ENCODE assay signal across 13 mouse cellular contexts in genomic region chr4:101254606-101255349, GRCm38 (mm10). TPM values are rescaled to one million over a fixed set of nuclear protein-coding genes. Genes with fewer than 3 reads are reported as not detected.
A peak's percentile ranks its signal among the peaks of the same experiment; 100 is the strongest.
DNase-seq lines count a peak whose midpoint lies in the region; ATAC-seq and TF ChIP-seq lines count a peak whose summit lies in the region.
"Had no signal": no experiment of that assay in that cellular context is flagged by ENCODE, and none has a peak within 500 bp of the region (broad histone marks: within the 10 kb centered on the region; RNA-seq: fewer than 3 reads in every experiment).

No protein-coding gene starts in this region.

- H3K4me3 ChIP-seq in liver, adult 2 months (ENCODE audit: insufficient read depth, low read depth, low read length): no peak overlapping the region
- H3K4me3 ChIP-seq in MEL (ENCODE audit: control insufficient read depth in 1 of 2, insufficient read depth in 1 of 2, low read depth in 2 of 2, low read length in 2 of 2): no peak overlapping the region
- no peak overlapping the region for H3K4me3 ChIP-seq in forebrain, embryonic 13.5 days
- H3K4me3 ChIP-seq in midbrain, embryonic 10.5 days: no peak overlapping the region
- H3K4me3 ChIP-seq: limb, embryonic 12.5 days had no signal

- WGBS in liver, adult 2 months: 68% methylated on average over 8 of the region's 8 CpGs
- WGBS in forebrain, embryonic 13.5 days: 87% methylated on average over 8 of the region's 8 CpGs
- WGBS in midbrain, embryonic 10.5 days: 82% methylated on average over 8 of the region's 8 CpGs

- no peaks in the 10 kb centered on the region for H3K9me3 ChIP-seq in MEL (replicated peaks; ENCODE audit: insufficient read depth, low read length)
- no peaks in the 10 kb centered on the region for H3K9me3 ChIP-seq in forebrain, embryonic 13.5 days (replicated peaks)
- no peaks in the 10 kb centered on the region for H3K9me3 ChIP-seq in midbrain, embryonic 10.5 days (replicated peaks)
- H3K9me3 ChIP-seq: G1E; limb, embryonic 12.5 days had no signal

- peak overlapping the region; percentile 58 for H3K27ac ChIP-seq in liver, adult 2 months (replicated peaks; ENCODE audit: insufficient read depth, low read depth, low read length)
- H3K27ac ChIP-seq in MEL (ENCODE audit: control insufficient read depth, low read depth, low read length): peak overlapping the region; percentile 63
- no peak overlapping the region for H3K27ac ChIP-seq in forebrain, embryonic 13.5 days
- no peak overlapping the region for H3K27ac ChIP-seq in midbrain, embryonic 10.5 days (replicated peaks)
- H3K27ac ChIP-seq: hindbrain, embryonic 14.5 days; limb, embryonic 12.5 days had no signal

- H3K36me3 ChIP-seq in liver, adult 2 months (ENCODE audit: control insufficient read depth, insufficient read depth, low read length): peaks cover 2% of the 10 kb centered on the region; the same call in 1 of the 2 replicates
- H3K36me3 ChIP-seq in MEL (ENCODE audit: control insufficient read depth in 1 of 2, insufficient read depth in 2 of 2, low read length in 2 of 2): peaks cover 0 to 64% of the 10 kb centered on the region in 2 experiments; a peak in 3 of 4 replicates
- H3K36me3 ChIP-seq in forebrain, embryonic 13.5 days (ENCODE audit: poor library complexity, severe bottlenecking): no peaks in the 10 kb centered on the region
- no peaks in the 10 kb centered on the region for H3K36me3 ChIP-seq in midbrain, embryonic 10.5 days
- H3K36me3 ChIP-seq: limb, embryonic 12.5 days had no signal

- H3K27me3 ChIP-seq in liver, adult 2 months (ENCODE audit: control insufficient read depth, insufficient read depth, low read length): no peaks in the 10 kb centered on the region
- no peaks in the 10 kb centered on the region for H3K27me3 ChIP-seq in MEL (ENCODE audit: control insufficient read depth in 1 of 2, insufficient read depth in 2 of 2, low read length in 2 of 2)
- H3K27me3 ChIP-seq in forebrain, embryonic 13.5 days: no peaks in the 10 kb centered on the region
- no peaks in the 10 kb centered on the region for H3K27me3 ChIP-seq in midbrain, embryonic 10.5 days (ENCODE audit: low read depth, poor library complexity, severe bottlenecking)
- H3K27me3 ChIP-seq: limb, embryonic 12.5 days had no signal

- H3K9ac ChIP-seq in liver, adult 2 months (ENCODE audit: low read depth, low read length): no peak overlapping the region
- H3K9ac ChIP-seq in MEL (ENCODE audit: control insufficient read depth, low read depth, low read length, poor library complexity, severe bottlenecking): peak overlapping the region; percentile 30; the same call in 1 of the 2 replicates
- H3K9ac ChIP-seq in forebrain, embryonic 13.5 days: no peak overlapping the region
- H3K9ac ChIP-seq: hindbrain, embryonic 14.5 days; limb, embryonic 12.5 days had no signal

- no peak for TF ChIP-seq RAD21 in MEL (IDR thresholded peaks at IDR 0.05; ENCODE audit: low read depth, low read length)

- peaks cover 40% of the 10 kb centered on the region for H3K4me1 ChIP-seq in liver, adult 2 months (ENCODE audit: control insufficient read depth, insufficient read depth, low read length)
- peaks cover 40 to 49% of the 10 kb centered on the region in 2 experiments for H3K4me1 ChIP-seq in MEL (ENCODE audit: control insufficient read depth in 1 of 2, insufficient read depth in 2 of 2, low read length in 2 of 2)
- H3K4me1 ChIP-seq in forebrain, embryonic 13.5 days: no peaks in the 10 kb centered on the region
- H3K4me1 ChIP-seq in midbrain, embryonic 10.5 days: no peaks in the 10 kb centered on the region

- no peak for DNase-seq in liver, adult 2 months (ENCODE audit: extremely low read depth, low read depth, low spot score)
- DNase-seq in liver (no peak), MEL (ENCODE audit: low read depth, low spot score) (peak; percentile 41)
- peak; percentile 80 for DNase-seq in induced T-regulatory cell, adult 2 months (ENCODE audit: low read depth)
- DNase-seq in right cerebral cortex, adult 2 months (ENCODE audit: low spot score in 2 of 2): no peak
- no peak for DNase-seq in midbrain, embryonic 10.5 days (ENCODE audit: low spot score)
- DNase-seq: adrenal gland, adult 8-10 months; cerebellum, adult 2 months had no signal

- no peak overlapping the region for H3K4me2 ChIP-seq in forebrain, embryonic 13.5 days
- H3K4me2 ChIP-seq: hindbrain, embryonic 14.5 days; limb, embryonic 12.5 days had no signal

- peaks cover 56% of the 10 kb centered on the region; the same call in 1 of the 2 replicates for H3K79me2 ChIP-seq in liver, adult 2 months (ENCODE audit: control insufficient read depth, insufficient read depth, low read length)
- H3K79me2 ChIP-seq in MEL (ENCODE audit: control insufficient read depth, insufficient read depth, low read length, poor library complexity): peaks cover 49% of the 10 kb centered on the region

- TF ChIP-seq CTCF in liver, adult 2 months (IDR thresholded peaks at IDR 0.05; ENCODE audit: low read depth, low read length): no peak
- TF ChIP-seq CTCF in MEL (IDR thresholded peaks at IDR 0.05 in 2 of 3, conservative IDR thresholded peaks at IDR 0.05 in 1 of 3; ENCODE audit: control insufficient read depth in 1 of 3, insufficient read depth in 1 of 3, low read depth in 2 of 3, low read length in 3 of 3, poor library complexity in 1 of 3, severe bottlenecking in 1 of 3): no peak

- ATAC-seq in monocyte, adult 5-6 weeks (replicated peaks; ENCODE audit: insufficient number of reproducible peaks, low FRiP score, low TSS enrichment, poor library complexity, severe bottlenecking): peak; percentile 67
- ATAC-seq in forebrain, embryonic 13.5 days: no peak

- no peak for TF ChIP-seq POLR2A in liver, adult 2 months (IDR thresholded peaks at IDR 0.05; ENCODE audit: extremely low read depth, insufficient read depth, low read length)
- TF ChIP-seq POLR2A in MEL (IDR thresholded peaks at IDR 0.05; ENCODE audit: control insufficient read depth in 1 of 2, insufficient read depth in 1 of 2, low read depth in 1 of 2, low read length in 2 of 2, poor library complexity in 1 of 2): no peak

- TF ChIP-seq EP300 in MEL (IDR thresholded peaks at IDR 0.05; ENCODE audit: low read depth in 1 of 2, low read length in 2 of 2): peak; percentile 60 to 68; a peak in 2 of 4 replicates

TF ChIP-seq in MEL, 35 proteins besides CTCF, POLR2A, EP300 and RAD21:
- TF ChIP-seq TCF12 (IDR thresholded peaks at IDR 0.05; ENCODE audit: low read depth, low read length) (peak; percentile 62), BHLHE40 (IDR thresholded peaks at IDR 0.05; ENCODE audit: borderline replicate concordance, low read depth, low read length) (0 out of 2 replicates have a peak, but pooled peaks have one; percentile 21), ELF1 (IDR thresholded peaks at IDR 0.05; ENCODE audit: low read depth, low read length) (peak; percentile 30; the same call in 1 of the 2 replicates), USF1 (IDR thresholded peaks at IDR 0.05; ENCODE audit: low read depth, low read length) (no peak), TAL1 (IDR thresholded peaks at IDR 0.05; ENCODE audit: low read length) (peak; percentile 35), MEF2A (IDR thresholded peaks at IDR 0.05; ENCODE audit: extremely low read depth, insufficient replicate concordance, low read depth, low read length, poor library complexity, severe bottlenecking) (no peak), GABPA (IDR thresholded peaks at IDR 0.05; ENCODE audit: low read depth, low read length) (no peak), RCOR1 (IDR thresholded peaks at IDR 0.05; ENCODE audit: low read depth, low read length) (peak; percentile 60; the same call in 1 of the 2 replicates), MYB (IDR thresholded peaks at IDR 0.05; ENCODE audit: low read depth, low read length) (no peak), TBP (IDR thresholded peaks at IDR 0.05; ENCODE audit: low read depth, low read length) (no peak), MAX (IDR thresholded peaks at IDR 0.05; ENCODE audit: low read length) (no peak), GATA1 (IDR thresholded peaks at IDR 0.05; ENCODE audit: low read depth, low read length) (no peak; the same call in 1 of the 2 replicates), SIN3A (IDR thresholded peaks at IDR 0.05; ENCODE audit: low read length) (no peak)

RNA-seq across cellular contexts. Expression of gene Jak1, which starts 10.3 kb away (rescaled TPM):
- 67.0 and 67.1 TPM in 2 replicates for total RNA-seq in liver, adult 2 months (2014; rRNA removed)
- polyA plus RNA-seq in liver, adult 2 months (2012; rRNA removed): 19.2 and 21.7 TPM in 2 replicates
- total RNA-seq in MEL (2012; rRNA removed): 35.0 and 37.3 TPM in 2 replicates
- polyA plus RNA-seq in MEL (2012; ENCODE audit: insufficient read depth in 1 of 2, insufficient read length in 2 of 2, low read depth in 1 of 2, low replicate concordance in 2 of 2, missing spikeins in 1 of 2): 10 to 100 TPM in 1 of 2 experiments, not detected in 1; 41.9 TPM
- total RNA-seq in monocyte, adult 5-6 weeks (2017): 252 to 459 TPM (median 254 TPM) in 3 replicates
- polyA plus RNA-seq in forebrain, embryonic 13.5 days (2015; fragmentation: Nextera tagmentation; extraction: Ambion mirVana): 33.5 and 37.5 TPM in 2 replicates
- polyA plus RNA-seq in midbrain, embryonic 10.5 days (2016; fragmentation: Nextera tagmentation; extraction: Ambion mirVana): 42.3 and 48.6 TPM in 2 replicates

Comparison
In these comparisons a context has a peak if more than half of its experiments do, and no peak if none do; other contexts are left out.
1. DNase-seq: peak in MEL (single experiment) and induced T-regulatory cell, adult 2 months (single experiment); none in liver, adult 2 months (single experiment), liver (single experiment), right cerebral cortex, adult 2 months (0 of 2) and midbrain, embryonic 10.5 days (single experiment).
2. H3K27ac ChIP-seq: peak in liver, adult 2 months (single experiment) and MEL (single experiment); none in forebrain, embryonic 13.5 days (single experiment) and midbrain, embryonic 10.5 days (single experiment).